Mouse (Mus musculus) C2C12 (cell line): ENCODE results near the gene Evx2.

Experiments
- CTCF ChIP-seq: IDR thresholded peaks from one replicate; pipeline ENCODE4 v1.5.1; 2011; ENCODE audit not compliant: control insufficient read depth, insufficient read depth, insufficient read length
- FOSL1 ChIP-seq: IDR thresholded peaks from one replicate; pipeline ENCODE4 v1.8.0; 2011; ENCODE audit warnings: mild to moderate bottlenecking, low read length; ENCODE audit not compliant: poor library complexity, insufficient read depth, severe bottlenecking
- MAX ChIP-seq: IDR thresholded peaks from one replicate; pipeline ENCODE4 v1.6.1; 2011; ENCODE audit warnings: mild to moderate bottlenecking, control low read depth
- MYOG ChIP-seq: IDR thresholded peaks from one replicate; pipeline ENCODE4 v1.6.1; 2011; ENCODE audit not compliant: control insufficient read depth, insufficient read length; ENCODE audit errors: extremely low read depth
- USF1 ChIP-seq: IDR thresholded peaks from one replicate; pipeline ENCODE4 v1.6.1; 2011; ENCODE audit warnings: low read depth, mild to moderate bottlenecking, control low read depth, moderate library complexity

- no peak for TF ChIP-seq CTCF
- no peak for TF ChIP-seq MYOG
- TF ChIP-seq FOSL1 = no peak
- no peak for TF ChIP-seq USF1
- no peak for TF ChIP-seq MAX
These were observed 44.0 kb upstream of the Evx2 start for GRCm38 (mm10) chr2:74703317-74703716.
